ENCODE assay signal across 24 mouse cellular contexts in the genomic region with DNA sequence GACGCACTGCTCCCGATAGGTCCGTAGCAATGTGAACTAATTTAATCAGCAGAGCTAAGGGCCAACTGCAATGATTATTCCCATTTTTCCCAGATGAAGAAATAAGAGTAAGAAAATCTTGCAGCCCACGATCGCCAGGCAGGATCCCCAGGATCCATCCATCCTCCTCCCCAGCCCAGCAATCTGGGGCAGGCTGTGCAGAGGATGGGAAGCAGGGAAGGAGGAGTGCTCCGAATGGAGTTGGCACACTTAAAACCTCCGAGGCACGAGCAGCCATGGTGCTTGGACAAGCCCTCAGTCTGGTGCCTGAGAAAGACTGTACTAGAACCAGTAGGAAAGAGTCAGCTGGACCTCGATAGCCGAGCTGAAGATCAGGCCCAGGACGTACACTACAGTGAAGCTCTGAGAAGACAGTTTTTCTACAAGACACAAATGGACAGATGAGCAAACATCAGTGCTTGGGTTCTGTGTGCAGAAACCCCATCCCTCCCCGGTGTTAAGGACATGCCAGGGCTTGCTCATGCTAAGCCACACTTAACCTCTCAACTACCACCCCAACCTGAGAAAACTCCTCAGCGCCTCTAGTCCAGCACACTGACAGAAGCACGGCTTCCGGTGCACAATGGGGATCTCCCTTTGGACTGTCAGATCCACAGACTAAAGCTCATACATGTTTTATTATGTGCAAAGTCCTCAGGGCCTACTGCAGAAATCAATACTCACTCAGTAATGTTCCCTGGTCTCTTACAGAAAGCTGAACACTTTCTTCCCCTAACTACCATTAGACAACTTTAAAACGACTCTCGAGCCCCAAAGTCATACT. TPM values are rescaled to one million over a fixed set of nuclear protein-coding genes. Genes with fewer than 3 reads are reported as not detected.
DNase-seq lines count a peak whose midpoint lies in the region; ATAC-seq and TF ChIP-seq lines count a peak whose summit lies in the region.
"Had no signal": no experiment of that assay in that cellular context is flagged by ENCODE, and none has a peak within 500 bp of the region (broad histone marks: within the 10 kb centered on the region; RNA-seq: fewer than 3 reads in every experiment).

No protein-coding gene starts in this region.

- H3K4me1 ChIP-seq in liver, embryonic 16.5 days (ENCODE audit: control insufficient read depth, low read depth, low read length), result no peaks in the 10 kb centered on the region; the same call in 1 of the 2 replicates
- peaks cover 6% of the 10 kb centered on the region for H3K4me1 ChIP-seq in liver, embryonic 12.5 days
- H3K4me1 ChIP-seq in small intestine, adult 2 months (ENCODE audit: control insufficient read depth, insufficient read depth, insufficient read length, low read length), result peaks cover 9% of the 10 kb centered on the region
- H3K4me1 ChIP-seq: embryonic facial prominence, embryonic 13.5 days; forebrain, embryonic 15.5 days; hindbrain, embryonic 12.5 days; limb, embryonic 10.5 days had no signal

- 88% methylated on average over 17 of the region's 17 CpGs for WGBS in liver, embryonic 16.5 days (ENCODE audit: insufficient replicate concordance)
- WGBS in liver, embryonic 12.5 days (ENCODE audit: insufficient replicate concordance), result 90% methylated on average over 17 of the region's 17 CpGs
- WGBS in small intestine, adult 2 months, result 68% methylated on average over 17 of the region's 17 CpGs

- no peak overlapping the region for H3K4me2 ChIP-seq in liver, embryonic 16.5 days (ENCODE audit: low read depth, low read length)
- no peak overlapping the region for H3K4me2 ChIP-seq in liver, embryonic 12.5 days
- H3K4me2 ChIP-seq: embryonic facial prominence, embryonic 13.5 days; forebrain, embryonic 15.5 days; hindbrain, embryonic 12.5 days had no signal

- H3K9ac ChIP-seq in liver, embryonic 16.5 days (ENCODE audit: low read depth, low read length), result no peak overlapping the region
- no peak overlapping the region for H3K9ac ChIP-seq in liver, embryonic 12.5 days
- H3K9ac ChIP-seq: embryonic facial prominence, embryonic 13.5 days; forebrain, embryonic 15.5 days; hindbrain, embryonic 12.5 days; liver, embryonic 14.5 days had no signal

- ATAC-seq in liver, embryonic 16.5 days (ENCODE audit: low read depth), result peak; percentile 41; the same call in 1 of the 2 replicates
- ATAC-seq in liver, embryonic 12.5 days, result no peak
- no peak for ATAC-seq in megakaryocyte progenitor cell, adult 5-6 weeks (replicated peaks; ENCODE audit: poor library complexity)
- ATAC-seq: forebrain, embryonic 15.5 days had no signal

- no peak for TF ChIP-seq POLR2A in small intestine, adult 2 months (IDR thresholded peaks at IDR 0.05; ENCODE audit: low read depth, low read length)

- peaks cover 40% of the 10 kb centered on the region for H3K36me3 ChIP-seq in liver, embryonic 16.5 days (ENCODE audit: control insufficient read depth, insufficient read depth)
- H3K36me3 ChIP-seq in liver, embryonic 12.5 days, result peaks cover 83% of the 10 kb centered on the region
- peaks cover 23% of the 10 kb centered on the region for H3K36me3 ChIP-seq in small intestine, adult 2 months (ENCODE audit: control insufficient read depth, insufficient read depth, low read length)

- intact Hi-C loops in gastrocnemius, adult 2 months (cut with DNase I), result no loop called here

- TF ChIP-seq CTCF in gastrocnemius, adult 2 months (IDR thresholded peaks at IDR 0.05), result no peak
- TF ChIP-seq CTCF in small intestine, adult 2 months (IDR thresholded peaks at IDR 0.05; ENCODE audit: extremely low read depth, insufficient read length, insufficient replicate concordance, low read depth, low read length), result no peak

- H3K9me3 ChIP-seq in liver, embryonic 16.5 days (replicated peaks; ENCODE audit: control insufficient read depth, low read length), result no peaks in the 10 kb centered on the region
- no peaks in the 10 kb centered on the region for H3K9me3 ChIP-seq in liver, embryonic 12.5 days (replicated peaks)
- H3K9me3 ChIP-seq: embryonic facial prominence, embryonic 13.5 days; forebrain, embryonic 15.5 days; heart, embryonic 10.5 days; hindbrain, embryonic 12.5 days; limb, embryonic 10.5 days; megakaryocyte, embryonic 14.5 days had no signal

- no peak for DNase-seq in gastrocnemius, adult 2 months
- DNase-seq in gastrocnemius, postnatal 10 days, result no peak
- DNase-seq in brain, adult 2 months (ENCODE audit: low read depth, low spot score), result peak; percentile 65
- DNase-seq in kidney, postnatal 4 days, result no peak
- DNase-seq: cerebellum, adult 9-10 months; layer of hippocampus, postnatal 36 days; lung, postnatal 10 days; midbrain, embryonic 14.5 days; thymus, adult 18-20 months; thymus, postnatal 4 days had no signal

- H3K4me3 ChIP-seq in gastrocnemius, adult 2 months, result no peak overlapping the region
- no peak overlapping the region for H3K4me3 ChIP-seq in liver, embryonic 16.5 days (ENCODE audit: low read depth, low read length)
- H3K4me3 ChIP-seq in liver, embryonic 12.5 days, result no peak overlapping the region
- H3K4me3 ChIP-seq in small intestine, adult 2 months (ENCODE audit: low read depth, low read length), result no peak overlapping the region
- H3K4me3 ChIP-seq: embryonic facial prominence, embryonic 13.5 days; forebrain, embryonic 15.5 days; heart, embryonic 10.5 days; hindbrain, embryonic 12.5 days; limb, embryonic 10.5 days; megakaryocyte, embryonic 14.5 days; myocyte had no signal

- peak overlapping the region; percentile 28 for H3K27ac ChIP-seq in gastrocnemius, adult 2 months
- H3K27ac ChIP-seq in liver, embryonic 16.5 days (ENCODE audit: low read length), result no peak overlapping the region
- no peak overlapping the region for H3K27ac ChIP-seq in liver, embryonic 12.5 days
- H3K27ac ChIP-seq in small intestine, adult 2 months (ENCODE audit: insufficient read depth, low read depth, low read length), result peak overlapping the region; percentile 94
- H3K27ac ChIP-seq: embryonic facial prominence, embryonic 13.5 days; forebrain, embryonic 15.5 days; heart, embryonic 10.5 days; hindbrain, embryonic 12.5 days; limb, embryonic 10.5 days; liver, embryonic 14.5 days had no signal

- no peaks in the 10 kb centered on the region for H3K27me3 ChIP-seq in liver, embryonic 16.5 days (ENCODE audit: control insufficient read depth, insufficient read depth, low read depth, low read length)
- no peaks in the 10 kb centered on the region for H3K27me3 ChIP-seq in liver, embryonic 12.5 days (replicated peaks)
- H3K27me3 ChIP-seq in small intestine, adult 2 months (ENCODE audit: control insufficient read depth, insufficient read depth, low read length), result no peaks in the 10 kb centered on the region
- H3K27me3 ChIP-seq: embryonic facial prominence, embryonic 13.5 days; forebrain, embryonic 15.5 days; hindbrain, embryonic 12.5 days; megakaryocyte, embryonic 14.5 days had no signal

RNA-seq across cellular contexts. Expression of gene Maco1, which starts 39.5 kb away (rescaled TPM):
- total RNA-seq in gastrocnemius, adult 2 months (2021), result 10 to 100 TPM; 15.1 to 20.4 TPM
- total RNA-seq in gastrocnemius, postnatal 10 days (2021), result 10 to 100 TPM; 16.7 to 22.2 TPM
- polyA plus RNA-seq in liver, embryonic 16.5 days (2015; fragmentation: Nextera tagmentation; extraction: Ambion mirVana), result 16.0 and 16.8 TPM in 2 replicates
- 27.2 and 29.8 TPM in 2 replicates for polyA plus RNA-seq in liver, embryonic 12.5 days (2016; fragmentation: Nextera tagmentation; extraction: Ambion mirVana)
- 6.7 and 8.1 TPM in 2 replicates for polyA plus RNA-seq in small intestine, adult 2 months (2012; rRNA removed)
- total RNA-seq in megakaryocyte progenitor cell, adult 5-6 weeks (2015), result 31.4 and 33.0 TPM in 2 replicates
- total RNA-seq in megakaryocyte progenitor cell, adult 5-6 weeks (2017), result 34.2 and 38.5 TPM in 2 replicates

RNA-seq across cellular contexts. Expression of gene Ldlrap1, which starts 45.8 kb away (rescaled TPM):
- 1 to 10 TPM; 5.7 to 6.6 TPM for total RNA-seq in gastrocnemius, adult 2 months (2021)
- 10 to 100 TPM; 11.9 to 17.3 TPM for total RNA-seq in gastrocnemius, postnatal 10 days (2021)
- polyA plus RNA-seq in liver, embryonic 16.5 days (2015; fragmentation: Nextera tagmentation; extraction: Ambion mirVana), result 20.1 and 20.7 TPM in 2 replicates
- polyA plus RNA-seq in liver, embryonic 12.5 days (2016; fragmentation: Nextera tagmentation; extraction: Ambion mirVana), result 26.4 and 28.2 TPM in 2 replicates
- polyA plus RNA-seq in small intestine, adult 2 months (2012; rRNA removed), result 10.8 and 11.2 TPM in 2 replicates
- total RNA-seq in megakaryocyte progenitor cell, adult 5-6 weeks (2015), result 13.7 and 26.0 TPM in 2 replicates
- total RNA-seq in megakaryocyte progenitor cell, adult 5-6 weeks (2017), result 13.3 and 14.7 TPM in 2 replicates

RNA-seq across cellular contexts. Expression of gene Rhd, which starts 50.7 kb away (rescaled TPM):
- total RNA-seq in gastrocnemius, adult 2 months (2021), result not detected
- total RNA-seq in gastrocnemius, postnatal 10 days (2021), result 1 to 10 TPM in 1 of 2 experiments, under 1 TPM in 1; 0.26 to 1.4 TPM
- polyA plus RNA-seq in liver, embryonic 16.5 days (2015; fragmentation: Nextera tagmentation; extraction: Ambion mirVana), result 522 and 550 TPM in 2 replicates
- 477 and 480 TPM in 2 replicates for polyA plus RNA-seq in liver, embryonic 12.5 days (2016; fragmentation: Nextera tagmentation; extraction: Ambion mirVana)
- polyA plus RNA-seq in small intestine, adult 2 months (2012; rRNA removed), result not detected in 2 replicates
- total RNA-seq in megakaryocyte progenitor cell, adult 5-6 weeks (2015), result 8.0 and 15.9 TPM in 2 replicates
- 15.3 and 29.2 TPM in 2 replicates for total RNA-seq in megakaryocyte progenitor cell, adult 5-6 weeks (2017)
- total RNA-seq: adrenal gland, adult 2 months; layer of hippocampus, adult 18-20 months; layer of hippocampus, postnatal 36 days had no signal

Comparison
In these comparisons a context has a peak if more than half of its experiments do, and no peak if none do; other contexts are left out.
1. H3K27ac ChIP-seq: peak in gastrocnemius, adult 2 months (single experiment) and small intestine, adult 2 months (single experiment); none in liver, embryonic 16.5 days (single experiment) and liver, embryonic 12.5 days (single experiment).